13 mouse cellular contexts compared by ENCODE assay signal in the genomic region with DNA sequence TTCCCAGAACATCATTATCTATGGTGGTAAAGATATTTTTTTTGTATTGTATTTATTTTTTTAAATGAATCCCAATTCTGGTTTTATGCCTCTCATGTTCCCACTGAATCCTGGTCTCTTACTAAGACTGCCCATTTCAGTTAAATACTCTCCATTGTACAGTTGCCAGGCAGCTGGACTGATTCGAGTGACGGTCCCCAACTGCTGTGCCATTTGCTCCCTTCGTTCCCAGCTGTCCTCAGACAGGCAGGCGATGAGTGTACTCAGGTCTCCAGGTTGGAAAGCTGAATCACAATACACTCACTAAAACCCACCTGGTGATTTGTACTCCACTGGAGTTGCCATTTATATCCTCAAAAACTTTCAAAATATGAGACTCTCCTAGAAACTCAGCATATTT.
"Had no signal": no experiment of that assay in that cellular context is flagged by ENCODE, and none has a peak within 500 bp of the region (broad histone marks: within the 10 kb centered on the region; RNA-seq: fewer than 3 reads in every experiment).

No protein-coding gene starts in this region.

- H3K4me1 ChIP-seq: midbrain, embryonic 10.5 days; midbrain, embryonic 12.5 days; neural tube, embryonic 12.5 days had no signal

- ATAC-seq: midbrain, embryonic 16.5 days had no signal

- H3K4me2 ChIP-seq: lung, embryonic 14.5 days; midbrain, embryonic 12.5 days; neural tube, embryonic 12.5 days had no signal

- H3K4me3 ChIP-seq: midbrain, embryonic 10.5 days; midbrain, embryonic 12.5 days; neural tube, embryonic 12.5 days had no signal

- DNase-seq: lung, adult 18-20 months; lung, embryonic 14.5 days; lung, postnatal 10 days; lung, postnatal 4 days; midbrain, embryonic 14.5 days; right cerebral cortex, postnatal 14 days; thymus, adult 18-20 months; thymus, postnatal 14 days; thymus, postnatal 36 days had no signal

- H3K9ac ChIP-seq: lung, embryonic 14.5 days; midbrain, embryonic 12.5 days; neural tube, embryonic 12.5 days had no signal

- H3K36me3 ChIP-seq: midbrain, embryonic 10.5 days; midbrain, embryonic 12.5 days; neural tube, embryonic 12.5 days had no signal

- H3K9me3 ChIP-seq: midbrain, embryonic 10.5 days; midbrain, embryonic 12.5 days; neural tube, embryonic 12.5 days had no signal

- H3K27me3 ChIP-seq: midbrain, embryonic 12.5 days; neural tube, embryonic 12.5 days had no signal

- H3K27ac ChIP-seq: midbrain, embryonic 10.5 days; midbrain, embryonic 12.5 days; neural tube, embryonic 12.5 days had no signal
